Mouse (Mus musculus) gastrocnemius, postnatal 25 days (tissue): ENCODE results near the gene 1700020N01Rik. TPM values are rescaled to one million over a fixed set of nuclear protein-coding genes. Genes with fewer than 3 reads are reported as not detected.

Experiments used
- DNase-seq: peaks from one replicate; pipeline ENCODE4 v3.0.0; 2022
- total RNA-seq, 2 experiments: library from RNA; stranded (reverse); gene quantifications; 1 replicate in 1 of 2; 2 replicates in 1 of 2; pipeline ENCODE4 v1.2.3; 2021

The 1700020N01Rik gene
- total RNA-seq, 2 experiments from 2014 or later = not detected

GRCm38 (mm10) chr10:21604476-21604875 lies 11.5 kb downstream of the 1700020N01Rik start:
- DNase-seq = no peak

- peak; percentile 66 for DNase-seq
These were observed 12.1 kb downstream of the 1700020N01Rik start for GRCm38 (mm10) chr10:21605011-21605571.

GRCm38 (mm10) chr10:21605601-21606000 lies 12.7 kb downstream of the 1700020N01Rik start:
- DNase-seq = no peak

GRCm38 (mm10) chr10:21606931-21607330 lies 14.0 kb downstream of the 1700020N01Rik start:
- no peak for DNase-seq

- peak; percentile 69 for DNase-seq
These were observed 16.6 kb downstream of the 1700020N01Rik start for GRCm38 (mm10) chr10:21609583-21609982.

GRCm38 (mm10) chr10:21613021-21613860 lies 20.3 kb downstream of the 1700020N01Rik start:
- DNase-seq = no peak

GRCm38 (mm10) chr10:21614520-21614919 lies 21.6 kb downstream of the 1700020N01Rik start:
- no peak for DNase-seq

GRCm38 (mm10) chr10:21618745-21619508 lies 26.0 kb downstream of the 1700020N01Rik start:
- DNase-seq = no peak

- no peak for DNase-seq
These were observed 29.1 kb downstream of the 1700020N01Rik start for GRCm38 (mm10) chr10:21622065-21622464.

- DNase-seq = peak; percentile 92
These were observed 35.6 kb downstream of the 1700020N01Rik start for GRCm38 (mm10) chr10:21628555-21628954.

GRCm38 (mm10) chr10:21629031-21629740 lies 36.2 kb downstream of the 1700020N01Rik start:
- DNase-seq = peak; percentile 59

- DNase-seq = peak; percentile 68
These were observed 38.5 kb downstream of the 1700020N01Rik start for GRCm38 (mm10) chr10:21631481-21631880.

- no peak for DNase-seq
These were observed 39.7 kb downstream of the 1700020N01Rik start for GRCm38 (mm10) chr10:21632687-21633086.

- DNase-seq = no peak
These were observed 43.2 kb downstream of the 1700020N01Rik start for GRCm38 (mm10) chr10:21635988-21636710.

GRCm38 (mm10) chr10:21636711-21637081 lies 43.8 kb downstream of the 1700020N01Rik start:
- no peak for DNase-seq

GRCm38 (mm10) chr10:21651388-21651787 lies 58.4 kb downstream of the 1700020N01Rik start:
- no peak for DNase-seq

GRCm38 (mm10) chr10:21652426-21653345 lies 59.7 kb downstream of the 1700020N01Rik start:
- no peak for DNase-seq

GRCm38 (mm10) chr10:21653469-21653868 lies 60.5 kb downstream of the 1700020N01Rik start:
- no peak for DNase-seq

- DNase-seq = no peak
These were observed 66.8 kb downstream of the 1700020N01Rik start for GRCm38 (mm10) chr10:21659576-21660246.

- no peak for DNase-seq
These were observed 76.0 kb downstream of the 1700020N01Rik start for GRCm38 (mm10) chr10:21668976-21669375.
